Comparison of ENCODE assay signal across 21 mouse cellular contexts in genomic region chr17:74526117-74526516, GRCm38 (mm10). TPM values are rescaled to one million over a fixed set of nuclear protein-coding genes. Genes with fewer than 3 reads are reported as not detected.
DNase-seq lines count a peak whose midpoint lies in the region; ATAC-seq and TF ChIP-seq lines count a peak whose summit lies in the region.
"Had no signal": no experiment of that assay in that cellular context is flagged by ENCODE, and none has a peak within 500 bp of the region (broad histone marks: within the 10 kb centered on the region; RNA-seq: fewer than 3 reads in every experiment).

No protein-coding gene starts in this region.

- DNase-seq in liver, postnatal 0 days: no peak
- DNase-seq in ES-E14 (ENCODE audit: low read depth, low spot score): no peak
- DNase-seq in urinary bladder, postnatal 10 days (ENCODE audit: low spot score): no peak
- DNase-seq in lung, postnatal 25 days (ENCODE audit: low spot score): no peak
- DNase-seq: adrenal gland, adult 8-10 months; adrenal gland, postnatal 25 days; forebrain, postnatal 0 days; gastrocnemius, adult 2 months; gastrocnemius, postnatal 14 days; heart, adult 18-20 months; heart, postnatal 10 days; heart, postnatal 36 days had no signal

- H3K9me3 ChIP-seq in liver, postnatal 0 days (ENCODE audit: low read length): no peaks in the 10 kb centered on the region
- no peaks in the 10 kb centered on the region for H3K9me3 ChIP-seq in liver, embryonic 12.5 days (replicated peaks)
- H3K9me3 ChIP-seq in ES-E14 (ENCODE audit: control insufficient read depth, insufficient read depth, low read depth, low read length): no peaks in the 10 kb centered on the region
- H3K9me3 ChIP-seq: forebrain, embryonic 13.5 days; heart, embryonic 12.5 days; heart, embryonic 15.5 days; intestine, embryonic 15.5 days had no signal

- no peak for ATAC-seq in liver, postnatal 0 days
- ATAC-seq in liver, embryonic 12.5 days: no peak
- ATAC-seq: CD4-positive, CD25-positive, alpha-beta regulatory T cell, adult 4 months; forebrain, embryonic 13.5 days; forebrain, postnatal 0 days; hindbrain, embryonic 16.5 days; intestine, embryonic 15.5 days had no signal

- H3K4me3 ChIP-seq in liver, postnatal 0 days (ENCODE audit: low read depth, low read length): no peak overlapping the region
- no peak overlapping the region for H3K4me3 ChIP-seq in liver, embryonic 12.5 days
- H3K4me3 ChIP-seq in ES-E14 (ENCODE audit: insufficient read depth in 1 of 2, low read depth in 1 of 2, low read length in 2 of 2, poor library complexity in 1 of 2, severe bottlenecking in 1 of 2) (peak overlapping the region; percentile 64 to 69; a peak in 3 of 4 replicates), macrophage (ENCODE audit: inconsistent target) (no peak overlapping the region)
- H3K4me3 ChIP-seq: forebrain, embryonic 13.5 days; heart, embryonic 12.5 days; heart, embryonic 15.5 days; intestine, embryonic 15.5 days had no signal

- H3K79me2 ChIP-seq in macrophage (ENCODE audit: inconsistent target): peaks cover 24% of the 10 kb centered on the region

- no peaks in the 10 kb centered on the region for H3K36me3 ChIP-seq in liver, postnatal 0 days (replicated peaks; ENCODE audit: insufficient read depth, low read length)
- no peaks in the 10 kb centered on the region for H3K36me3 ChIP-seq in liver, embryonic 12.5 days
- H3K36me3 ChIP-seq in ES-E14 (ENCODE audit: control insufficient read depth, insufficient read depth, low read length, poor library complexity, severe bottlenecking) (no peaks in the 10 kb centered on the region), macrophage (ENCODE audit: inconsistent target) (no peaks in the 10 kb centered on the region)
- H3K36me3 ChIP-seq: forebrain, embryonic 10.5 days; heart, embryonic 12.5 days; heart, embryonic 15.5 days; intestine, embryonic 15.5 days had no signal

- in situ Hi-C loops in ES-E14 (cut with MboI; ENCODE audit: low sequenced_read_pairs in 2 of 2, unreplicated experiment in 2 of 2): no loop called here

- no peak for TF ChIP-seq EP300 in liver, postnatal 0 days (IDR thresholded peaks at IDR 0.05; ENCODE audit: low read depth)

- peaks cover 30% of the 10 kb centered on the region for H3K4me1 ChIP-seq in liver, postnatal 0 days (ENCODE audit: insufficient read depth)
- H3K4me1 ChIP-seq in liver, embryonic 12.5 days: peaks cover 33% of the 10 kb centered on the region
- peaks cover 2% of the 10 kb centered on the region in 2 experiments; a peak in 2 of 4 replicates for H3K4me1 ChIP-seq in ES-E14 (ENCODE audit: control insufficient read depth in 2 of 2, insufficient read depth in 2 of 2, low read length in 2 of 2, poor library complexity in 1 of 2)

- TF ChIP-seq CTCF in liver, postnatal 0 days (IDR thresholded peaks at IDR 0.05; ENCODE audit: low read depth): no peak

- 88% methylated on average over 2 of the region's 2 CpGs for WGBS in liver, postnatal 0 days (ENCODE audit: insufficient replicate concordance)
- WGBS in liver, embryonic 12.5 days (ENCODE audit: insufficient replicate concordance): 68% methylated on average over 2 of the region's 2 CpGs
- 82% methylated on average over 2 of the region's 2 CpGs for WGBS in macrophage (ENCODE audit: missing documents)

- H3K4me2 ChIP-seq in liver, postnatal 0 days (ENCODE audit: low read depth, low read length): no peak overlapping the region
- no peak overlapping the region for H3K4me2 ChIP-seq in liver, embryonic 12.5 days
- H3K4me2 ChIP-seq: forebrain, embryonic 13.5 days; heart, embryonic 12.5 days; heart, embryonic 15.5 days had no signal

- H3K9ac ChIP-seq in liver, postnatal 0 days (replicated peaks): no peak overlapping the region
- no peak overlapping the region for H3K9ac ChIP-seq in liver, embryonic 12.5 days
- peak overlapping the region; percentile 39; the same call in 1 of the 2 replicates for H3K9ac ChIP-seq in ES-E14 (ENCODE audit: insufficient read depth, low read depth, low read length, poor library complexity, severe bottlenecking)
- H3K9ac ChIP-seq: forebrain, embryonic 13.5 days; forebrain, postnatal 0 days; heart, embryonic 12.5 days; heart, embryonic 15.5 days; intestine, embryonic 15.5 days had no signal

- H3K27me3 ChIP-seq in liver, postnatal 0 days (ENCODE audit: insufficient read depth, low read length): no peaks in the 10 kb centered on the region
- no peaks in the 10 kb centered on the region for H3K27me3 ChIP-seq in liver, embryonic 12.5 days (replicated peaks)
- H3K27me3 ChIP-seq: forebrain, embryonic 13.5 days; heart, embryonic 12.5 days; heart, embryonic 15.5 days; intestine, embryonic 15.5 days had no signal

- H3K27ac ChIP-seq in liver, postnatal 0 days (ENCODE audit: low read depth): peak overlapping the region; percentile 99; the same call in 1 of the 2 replicates
- H3K27ac ChIP-seq in liver, embryonic 12.5 days: no peak overlapping the region
- H3K27ac ChIP-seq in ES-E14 (ENCODE audit: insufficient read depth, low read depth, low read length, poor library complexity, severe bottlenecking) (peak overlapping the region; percentile 93; the same call in 1 of the 2 replicates), macrophage (peak overlapping the region; percentile 92)
- H3K27ac ChIP-seq: forebrain, embryonic 10.5 days had no signal

TF ChIP-seq in ES-E14, 5 proteins besides CTCF, POLR2A, EP300 and RAD21:
- no peak for TF ChIP-seq CHD2 (IDR thresholded peaks at IDR 0.05; ENCODE audit: low read depth, low read length)
- TF ChIP-seq ZNF384 (IDR thresholded peaks at IDR 0.05; ENCODE audit: low read depth, low read length): peak; percentile 66; the same call in 1 of the 2 replicates
- TF ChIP-seq HCFC1 (IDR thresholded peaks at IDR 0.05; ENCODE audit: borderline replicate concordance, insufficient read depth, low read length): no peak
- no peak for TF ChIP-seq ZC3H11A (IDR thresholded peaks at IDR 0.05; ENCODE audit: borderline replicate concordance, low read depth, low read length)
- TF ChIP-seq MAFK (IDR thresholded peaks at IDR 0.05; ENCODE audit: insufficient read depth, low read depth, low read length): no peak

RNA-seq across cellular contexts. Expression of gene Birc6, which starts 2.0 kb away (rescaled TPM):
- polyA plus RNA-seq in liver, postnatal 0 days (2015; fragmentation: Nextera tagmentation; extraction: Ambion mirVana): 31.2 and 40.6 TPM in 2 replicates
- polyA plus RNA-seq in liver, embryonic 12.5 days (2016; fragmentation: Nextera tagmentation; extraction: Ambion mirVana): 50.8 and 51.3 TPM in 2 replicates
- 122 and 125 TPM in 2 replicates for total RNA-seq in ES-E14 (2012; rRNA removed)
- total RNA-seq in macrophage (2018; cell fraction: chromatin; rRNA removed): 100 to 1,000 TPM; 372 to 650 (median 542) TPM
- 100 to 1,000 TPM in 1 of 26 experiments, 10 to 100 TPM in 25; 53.8 to 109 (median 81.1) TPM for total RNA-seq in macrophage (2018; cell fraction: cytosol; rRNA removed)
- 100 to 1,000 TPM; 231 to 428 (median 292) TPM for total RNA-seq in macrophage (2018; cell fraction: nucleus; rRNA removed)
- 46.6 to 61.5 TPM (median 54.2 TPM) in 3 replicates for polyA plus RNA-seq in macrophage (2018)

RNA-seq across cellular contexts. Expression of gene Yipf4, which starts 36.8 kb away (rescaled TPM):
- polyA plus RNA-seq in liver, postnatal 0 days (2015; fragmentation: Nextera tagmentation; extraction: Ambion mirVana): 59.5 and 67.1 TPM in 2 replicates
- 63.2 and 64.7 TPM in 2 replicates for polyA plus RNA-seq in liver, embryonic 12.5 days (2016; fragmentation: Nextera tagmentation; extraction: Ambion mirVana)
- 69.7 and 77.9 TPM in 2 replicates for total RNA-seq in ES-E14 (2012; rRNA removed)
- 10 to 100 TPM in 11 of 26 experiments, 1 to 10 TPM in 15; 4.7 to 21.9 (median 9.5) TPM for total RNA-seq in macrophage (2018; cell fraction: chromatin; rRNA removed)
- 10 to 100 TPM; 34.2 to 57.1 (median 44.9) TPM for total RNA-seq in macrophage (2018; cell fraction: cytosol; rRNA removed)
- total RNA-seq in macrophage (2018; cell fraction: nucleus; rRNA removed): 10 to 100 TPM; 11.8 to 47.0 (median 25.9) TPM
- polyA plus RNA-seq in macrophage (2018): 33.6 to 50.1 TPM (median 43.6 TPM) in 3 replicates

Comparison
In these comparisons a context has a peak if more than half of its experiments do, and no peak if none do; other contexts are left out.
1. H3K4me3 ChIP-seq: peak in ES-E14 (2 of 2); none in liver, postnatal 0 days (single experiment), liver, embryonic 12.5 days (single experiment) and macrophage (single experiment).